Mouse (Mus musculus) megakaryocyte, embryonic 14.5 days (primary cell): Measurements from ENCODE around the gene Gpc6. TPM values are rescaled to one million over a fixed set of nuclear protein-coding genes. Genes with fewer than 3 reads are reported as not detected.

Source experiments
- H3K27me3 ChIP-seq: replicated peaks from 2 replicates; pipeline ENCODE3; 2012; ENCODE audit warnings: inconsistent platforms
- H3K36me3 ChIP-seq: replicated peaks from 2 replicates; pipeline ENCODE3; 2012; ENCODE audit warnings: low read length, inconsistent platforms, mixed read lengths
- H3K4me1 ChIP-seq: 2 replicates; pipeline ENCODE4 v1.6.1; 2012; ENCODE audit warnings: inconsistent platforms
- H3K4me3 ChIP-seq: replicated peaks from 2 replicates; pipeline ENCODE3; 2012; ENCODE audit warnings: moderate library complexity, mild to moderate bottlenecking, inconsistent platforms
- H3K9me3 ChIP-seq: 2 replicates; pipeline ENCODE4 v1.6.1; 2012; ENCODE audit warnings: inconsistent platforms
- FLI1 ChIP-seq: IDR thresholded peaks from 2 replicates; pipeline ENCODE4 v1.6.1; 2012; ENCODE audit warnings: low read length, inconsistent platforms, mixed read lengths
- GATA1 ChIP-seq: IDR thresholded peaks from 3 replicates; pipeline ENCODE4 v1.6.1; 2012; ENCODE audit warnings: mixed read lengths, low read length, inconsistent platforms, borderline replicate concordance
- polyA plus RNA-seq: library from polyadenylated mRNA; stranded (reverse); fragments of >175 nt; gene quantifications from 2 replicates; pipeline ENCODE4 v1.2.3, GENCODE M21; 2012; ENCODE audit warnings: low replicate concordance; ENCODE audit not compliant: insufficient read depth

Gpc6 gene
- polyA plus RNA-seq, 1 experiment, result not detected

DNA sequence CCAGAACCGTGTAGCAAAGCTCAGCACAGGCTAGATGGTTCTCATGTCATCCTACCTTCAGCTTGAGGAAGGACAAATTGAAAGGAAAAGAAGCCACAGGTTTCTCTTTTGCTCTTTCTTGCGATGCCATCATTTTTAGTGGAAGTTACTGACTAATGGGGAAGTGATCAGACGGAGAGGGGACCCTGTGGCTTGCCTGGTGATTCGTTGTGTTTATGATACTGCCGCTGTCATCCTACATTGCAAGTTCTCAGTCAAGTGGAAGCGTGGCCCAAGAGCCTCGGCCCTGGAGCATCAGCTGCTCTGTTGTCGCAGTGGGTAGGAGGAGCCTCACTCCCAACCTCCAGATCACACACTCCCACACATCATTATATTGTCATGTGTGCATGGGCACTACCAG lies 1065.1 kb downstream of the Gpc6 start:
- peaks cover 33% of the 10 kb centered on the region for H3K9me3 ChIP-seq
- TF ChIP-seq GATA1, result no peak
- no peak for TF ChIP-seq FLI1
- no peaks in the 10 kb centered on the region for H3K4me1 ChIP-seq
- no peaks in the 10 kb centered on the region for H3K36me3 ChIP-seq
- H3K27me3 ChIP-seq, result no peaks in the 10 kb centered on the region
- H3K4me3 ChIP-seq, result no peak overlapping the region

- no peak overlapping the region for H3K4me3 ChIP-seq
- TF ChIP-seq GATA1 (no peak), FLI1 (no peak)
- no peaks in the 10 kb centered on the region for H3K36me3 ChIP-seq
- H3K4me1 ChIP-seq, result no peaks in the 10 kb centered on the region
- H3K9me3 ChIP-seq, result peaks cover 23% of the 10 kb centered on the region
- no peaks in the 10 kb centered on the region for H3K27me3 ChIP-seq
These were observed 1067.6 kb downstream of the Gpc6 start for GRCm38 (mm10) chr14:117992600-117993256.

DNA sequence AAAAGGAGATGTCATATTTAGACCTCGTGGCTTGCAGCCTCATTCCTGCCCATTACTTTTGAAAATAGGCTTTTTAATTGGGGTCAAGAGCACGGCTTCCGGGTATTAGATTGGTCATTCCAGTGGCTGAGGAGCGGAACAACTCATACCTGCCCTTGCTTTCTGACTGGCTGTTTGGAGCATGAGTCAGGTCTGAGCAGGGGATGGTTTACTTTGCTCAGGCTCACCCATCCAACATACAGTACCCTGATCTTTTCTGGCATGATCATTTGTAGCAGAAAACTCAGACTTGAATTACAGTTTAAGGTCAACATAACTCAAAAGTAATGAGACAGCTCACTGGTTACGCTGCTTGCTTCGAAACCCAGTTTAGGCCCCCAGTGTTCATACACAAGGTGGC lies 1068.7 kb downstream of the Gpc6 start:
- no peak overlapping the region for H3K4me3 ChIP-seq
- H3K27me3 ChIP-seq, result no peaks in the 10 kb centered on the region
- no peaks in the 10 kb centered on the region for H3K4me1 ChIP-seq
- H3K36me3 ChIP-seq, result no peaks in the 10 kb centered on the region
- TF ChIP-seq GATA1 (no peak), FLI1 (no peak)
- H3K9me3 ChIP-seq, result peaks cover 14% of the 10 kb centered on the region

DNA sequence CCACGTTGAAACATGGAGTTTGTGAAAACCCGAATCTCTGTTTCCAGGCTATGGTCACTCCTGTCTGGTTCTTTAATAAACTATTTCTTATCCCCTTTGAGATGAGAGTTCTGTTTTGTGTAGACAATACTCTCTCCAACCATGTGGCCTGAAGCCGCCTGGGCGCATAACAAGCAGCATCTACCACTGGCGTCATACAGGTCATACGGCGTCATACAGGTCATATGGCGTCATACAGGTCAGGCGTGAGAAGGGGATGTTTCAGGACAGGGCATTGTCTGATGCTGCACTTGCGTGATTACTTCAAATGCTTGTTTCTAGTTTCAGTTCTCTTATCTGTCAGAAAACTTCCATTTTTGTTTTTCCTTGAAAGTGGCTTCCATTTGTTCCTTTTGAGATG lies 1079.3 kb downstream of the Gpc6 start:
- H3K36me3 ChIP-seq, result no peaks in the 10 kb centered on the region
- TF ChIP-seq GATA1, result no peak
- TF ChIP-seq FLI1, result no peak
- H3K4me1 ChIP-seq, result peaks cover 14% of the 10 kb centered on the region
- 0 out of 2 replicates have a peak, but pooled peaks cover under 1% of the 10 kb centered on the region for H3K9me3 ChIP-seq
- H3K4me3 ChIP-seq, result no peak overlapping the region
- H3K27me3 ChIP-seq, result peaks cover 10% of the 10 kb centered on the region

DNA sequence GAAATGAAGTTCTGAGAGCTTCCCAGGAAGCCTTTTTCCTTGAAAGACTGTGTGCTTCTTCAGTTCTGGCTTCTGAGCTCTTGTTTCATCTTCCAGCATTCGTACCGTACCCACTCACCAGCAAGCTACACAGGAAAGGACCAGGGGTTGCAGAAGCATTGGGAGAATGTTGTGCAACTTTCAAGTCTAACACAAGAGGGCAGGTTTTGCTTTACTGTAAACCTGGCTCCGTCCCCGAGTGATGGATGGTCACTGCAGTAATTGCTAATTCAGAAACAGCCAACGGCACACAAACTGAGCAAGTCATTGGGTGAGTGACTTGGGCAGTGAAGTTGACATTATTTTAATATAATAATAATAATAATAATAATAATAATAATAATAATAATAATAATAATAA lies 1080.6 kb downstream of the Gpc6 start:
- TF ChIP-seq FLI1, result no peak
- TF ChIP-seq GATA1, result no peak
- Histone ChIP-seq H3K4me3 (no peak overlapping the region), H3K27me3 (peaks cover 7% of the 10 kb centered on the region), H3K4me1 (peaks cover 14% of the 10 kb centered on the region), H3K36me3 (no peaks in the 10 kb centered on the region), H3K9me3 (0 out of 2 replicates have a peak, but pooled peaks cover 4% of the 10 kb centered on the region)

DNA sequence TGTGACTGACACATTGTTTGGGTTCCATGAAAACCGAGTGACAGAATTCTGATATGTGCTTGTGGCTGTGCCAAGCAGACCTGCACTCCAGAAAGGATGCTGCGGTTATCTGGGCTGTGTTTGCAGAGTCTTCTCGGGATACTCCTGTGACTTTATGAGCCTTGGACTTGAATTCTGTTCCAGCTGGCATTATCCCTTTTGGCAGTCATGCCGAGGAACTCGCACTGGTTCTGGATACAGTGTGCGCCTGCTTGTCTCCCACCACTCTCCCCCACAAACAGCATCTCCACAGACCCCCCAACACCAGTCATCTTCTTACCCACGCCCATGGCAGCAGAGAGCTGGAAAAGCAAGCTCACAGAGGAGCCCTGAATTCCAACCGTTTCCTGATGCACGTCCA lies 1084.4 kb downstream of the Gpc6 start:
- peaks cover 6% of the 10 kb centered on the region; the same call in 1 of the 2 replicates for H3K9me3 ChIP-seq
- no peaks in the 10 kb centered on the region for H3K36me3 ChIP-seq
- H3K4me3 ChIP-seq, result no peak overlapping the region
- TF ChIP-seq GATA1 (no peak), FLI1 (no peak)
- no peaks in the 10 kb centered on the region for H3K27me3 ChIP-seq
- no peaks in the 10 kb centered on the region for H3K4me1 ChIP-seq

GRCm38 (mm10) chr14:118013237-118013636 lies 1088.1 kb downstream of the Gpc6 start:
- H3K27me3 ChIP-seq, result no peaks in the 10 kb centered on the region
- H3K4me1 ChIP-seq, result no peaks in the 10 kb centered on the region
- TF ChIP-seq FLI1 (no peak), GATA1 (no peak)
- H3K9me3 ChIP-seq, result peaks cover 13% of the 10 kb centered on the region
- H3K36me3 ChIP-seq, result no peaks in the 10 kb centered on the region
- no peak overlapping the region for H3K4me3 ChIP-seq

- no peaks in the 10 kb centered on the region for H3K4me1 ChIP-seq
- H3K4me3 ChIP-seq, result no peak overlapping the region
- no peaks in the 10 kb centered on the region for H3K27me3 ChIP-seq
- no peaks in the 10 kb centered on the region for H3K36me3 ChIP-seq
- peaks cover 34% of the 10 kb centered on the region for H3K9me3 ChIP-seq
- TF ChIP-seq GATA1 (no peak), FLI1 (no peak)
These were observed 1094.2 kb downstream of the Gpc6 start for GRCm38 (mm10) chr14:118019314-118019713.

DNA sequence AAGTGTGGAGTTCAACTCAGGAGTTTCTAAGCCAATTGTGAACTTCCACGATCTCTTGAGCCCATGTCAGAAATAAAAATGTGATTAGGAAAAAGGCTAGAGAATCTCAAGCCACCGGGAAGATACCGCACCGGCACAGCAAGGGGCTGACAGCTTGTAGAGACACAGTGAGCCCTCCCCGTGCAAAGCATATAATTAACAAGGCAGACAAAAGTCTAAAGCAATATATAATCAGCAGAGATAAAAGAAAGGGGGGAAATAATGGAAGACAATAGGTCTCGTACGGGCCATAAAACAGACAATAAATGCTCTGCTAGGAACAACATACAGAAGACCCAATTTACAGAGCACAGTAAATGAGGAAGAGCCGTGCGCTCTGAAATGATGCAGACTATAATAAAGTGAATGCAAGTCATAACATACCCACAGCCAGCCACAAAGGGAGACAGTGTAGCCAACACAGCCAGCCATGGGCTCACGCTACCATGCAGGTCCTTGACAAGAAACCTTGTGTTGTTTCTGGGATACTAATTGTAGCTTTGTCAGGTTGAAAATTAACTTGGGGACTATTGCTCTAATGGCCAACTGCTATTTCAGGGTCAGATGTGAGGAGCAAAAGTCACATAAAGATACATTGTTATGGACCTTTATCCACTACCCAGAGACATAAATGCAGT lies 1096.9 kb downstream of the Gpc6 start:
- TF ChIP-seq FLI1, result no peak
- TF ChIP-seq GATA1, result no peak
- Histone ChIP-seq H3K9me3 (peaks cover 32% of the 10 kb centered on the region), H3K36me3 (no peaks in the 10 kb centered on the region), H3K27me3 (no peaks in the 10 kb centered on the region), H3K4me3 (no peak overlapping the region), H3K4me1 (no peaks in the 10 kb centered on the region)
